Mouse (Mus musculus) midbrain, embryonic 16.5 days (tissue): ENCODE results near the gene Olfr1269. TPM values are rescaled to one million over a fixed set of nuclear protein-coding genes. Genes with fewer than 3 reads are reported as not detected.

Source experiments
- ATAC-seq: fragments of 200-750 bp; cut with Nextera tagmentation; 2 replicates; pipeline ENCODE4 v1.8.0; 2017; ENCODE audit warnings: moderate TSS enrichment
- H3K27ac ChIP-seq: fragments of 300-500 bp; sonication (generic); 2 replicates; pipeline ENCODE4 v1.5.1; 2014; ENCODE audit warnings: mild to moderate bottlenecking, low read length, mixed read lengths
- H3K27me3 ChIP-seq: fragments of 300-500 bp; sonication (generic); 2 replicates; pipeline ENCODE4 v1.6.1; 2014; ENCODE audit warnings: low read depth, low read length, mixed read lengths; ENCODE audit not compliant: control insufficient read depth, insufficient read depth
- H3K36me3 ChIP-seq: fragments of 300-500 bp; sonication (generic); 2 replicates; pipeline ENCODE4 v1.6.1; 2014; ENCODE audit warnings: mild to moderate bottlenecking, low read length, moderate library complexity, mixed read lengths; ENCODE audit not compliant: control insufficient read depth, insufficient read depth
- H3K4me1 ChIP-seq: fragments of 300-500 bp; sonication (generic); 2 replicates; pipeline ENCODE4 v1.6.1; 2014; ENCODE audit warnings: mild to moderate bottlenecking, low read length, mixed read lengths; ENCODE audit not compliant: control insufficient read depth, insufficient read depth
- H3K4me2 ChIP-seq: fragments of 300-500 bp; sonication (generic); 2 replicates; pipeline ENCODE4 v1.6.1; 2014; ENCODE audit warnings: mild to moderate bottlenecking, low read length, mixed read lengths
- H3K4me3 ChIP-seq: fragments of 300-500 bp; sonication (generic); 2 replicates; pipeline ENCODE4 v1.5.1; 2014; ENCODE audit warnings: low read depth, mild to moderate bottlenecking, low read length, moderate library complexity, mixed read lengths
- H3K9ac ChIP-seq: fragments of 300-500 bp; sonication (generic); 2 replicates; pipeline ENCODE4 v1.6.1; 2014; ENCODE audit warnings: low read depth, low read length, mixed read lengths
- H3K9me3 ChIP-seq: fragments of 300-500 bp; sonication (generic); replicated peaks from 2 replicates; pipeline ENCODE4 v1.6.1; 2014; ENCODE audit warnings: mild to moderate bottlenecking, low read length, mixed read lengths; ENCODE audit not compliant: control insufficient read depth, poor library complexity, severe bottlenecking
- WGBS: fragments of 180-500 bp; shearing (Covaris S2); extraction: QIAGEN DNeasy Blood & Tissue Kit; methylation state at CpG from one replicate; pipeline ENCODE4 v1.1.7; 2014; 5-methylcytosine and 5-hydroxymethylcytosine counted together
- polyA plus RNA-seq: library from polyadenylated mRNA; unstranded; fragments of >200 nt; fragmentation: Nextera tagmentation; extraction: Ambion mirVana; gene quantifications from 2 replicates; pipeline ENCODE4 v1.2.1, GENCODE M21; 2015

Olfr1269 gene
- polyA plus RNA-seq: not detected in 2 replicates

DNA sequence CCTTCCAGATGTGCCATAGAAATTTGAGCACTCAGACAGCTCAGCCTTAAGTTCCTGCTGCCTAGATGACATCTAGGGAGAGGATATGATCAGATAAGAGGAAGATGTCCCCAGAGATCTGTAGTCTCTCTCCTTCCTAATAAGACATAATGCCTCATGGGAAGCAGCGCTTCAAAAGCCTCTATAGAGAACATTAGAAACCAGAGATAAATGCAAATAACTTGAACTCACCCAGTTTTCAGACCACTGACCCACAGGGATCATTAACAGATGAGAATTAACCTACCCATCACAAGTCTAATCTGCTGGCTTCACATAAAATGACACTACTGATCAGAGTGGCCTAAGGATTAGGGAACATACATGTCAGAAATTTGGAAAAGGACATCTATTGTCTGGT, at the start of gene Olfr1269:
Olfr1269 (minus strand) TSS at position 101 of the 400 bp plus-strand sequence.
- Histone ChIP-seq H3K4me3 (no peak within 1 kb of the TSS), H3K9ac (no peak within 1 kb of the TSS), H3K4me1 (no peaks in the 10 kb centered on the region), H3K4me2 (no peak within 1 kb of the TSS), H3K36me3 (no peaks in the 10 kb centered on the region), H3K9me3 (no peaks in the 10 kb centered on the region), H3K27ac (no peak within 1 kb of the TSS), H3K27me3 (no peaks in the 10 kb centered on the region)
- ATAC-seq: no peak
- WGBS: 91% methylated on average over 1 of the region's 1 CpGs

DNA sequence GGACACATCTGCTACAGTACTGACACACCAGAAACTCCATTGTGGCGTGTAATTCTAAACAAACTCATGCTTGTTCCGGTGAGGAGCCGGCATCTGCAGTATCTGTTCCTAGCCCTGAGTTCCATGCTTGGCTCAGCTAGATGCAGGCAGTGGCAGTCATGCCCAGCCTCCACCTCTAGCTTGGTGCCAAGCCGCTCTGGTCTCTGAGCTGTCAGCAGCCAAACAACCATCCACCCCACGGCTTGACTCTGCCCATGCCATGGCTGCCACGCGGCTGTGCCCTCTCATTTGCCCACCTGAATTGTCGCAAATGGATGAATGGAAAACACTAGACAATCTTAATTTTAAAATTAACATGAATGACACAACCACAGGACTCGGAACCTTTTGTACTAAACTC, 32.7 kb upstream of the Olfr1269 start:
- no peak for ATAC-seq
- H3K27me3 ChIP-seq: no peaks in the 10 kb centered on the region
- 95% methylated on average over 9 of the region's 9 CpGs for WGBS
- H3K9ac ChIP-seq: no peak overlapping the region
- H3K27ac ChIP-seq: no peak overlapping the region
- no peaks in the 10 kb centered on the region for H3K9me3 ChIP-seq
- no peaks in the 10 kb centered on the region for H3K36me3 ChIP-seq
- H3K4me2 ChIP-seq: no peak overlapping the region
- no peaks in the 10 kb centered on the region for H3K4me1 ChIP-seq
- no peak overlapping the region for H3K4me3 ChIP-seq

GRCm38 (mm10) chr2:90152991-90153390, 31.8 kb upstream of the Olfr1269 start, which contains the start of gene Olfr1270:
TSS of gene Olfr1270 (minus strand) at chr2:90153091.
- Histone ChIP-seq H3K9me3 (no peaks in the 10 kb centered on the region), H3K4me1 (no peaks in the 10 kb centered on the region), H3K36me3 (no peaks in the 10 kb centered on the region), H3K4me3 (no peak within 1 kb of the TSS), H3K4me2 (no peak within 1 kb of the TSS), H3K27ac (no peak within 1 kb of the TSS), H3K27me3 (no peaks in the 10 kb centered on the region), H3K9ac (no peak within 1 kb of the TSS)
- ATAC-seq: no peak
- WGBS: 88% methylated on average over 3 of the region's 3 CpGs

DNA sequence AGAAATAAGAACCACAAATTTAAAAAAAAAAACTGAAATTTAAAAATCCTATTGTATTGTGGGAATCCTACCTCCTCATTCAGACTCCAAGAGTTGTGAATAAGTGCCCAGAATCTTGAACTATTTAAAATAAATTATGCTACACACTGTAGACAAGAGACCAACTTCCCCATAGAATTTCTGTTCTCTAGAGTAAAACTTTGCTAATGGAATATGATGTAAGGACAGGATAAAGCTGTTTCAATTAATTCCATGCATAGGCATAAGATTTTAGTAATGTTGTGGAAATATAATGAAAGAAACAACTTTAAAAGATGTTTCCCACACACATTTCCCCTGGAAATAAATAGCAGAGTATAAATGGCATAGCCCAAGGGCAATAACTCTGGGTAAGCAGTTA, 21.0 kb upstream of the Olfr1269 start, which contains the start of gene Olfr32:
Olfr32 (minus strand) TSS at position 101 of the 400 bp plus-strand sequence.
- H3K27ac ChIP-seq: no peak within 1 kb of the TSS

GRCm38 (mm10) chr2:90070065-90070464, 51.1 kb downstream of the Olfr1269 start:
- 72% methylated on average over 2 of the region's 2 CpGs for WGBS
- Histone ChIP-seq H3K9ac (no peak overlapping the region), H3K4me1 (no peaks in the 10 kb centered on the region), H3K9me3 (no peaks in the 10 kb centered on the region), H3K4me3 (no peak overlapping the region), H3K27me3 (no peaks in the 10 kb centered on the region), H3K36me3 (no peaks in the 10 kb centered on the region), H3K27ac (no peak overlapping the region), H3K4me2 (no peak overlapping the region)
- no peak for ATAC-seq

More for the DNA sequence above, 21.0 kb upstream of the Olfr1269 start, which contains the start of gene Olfr32:
- Histone ChIP-seq H3K9me3 (no peaks in the 10 kb centered on the region), H3K4me2 (no peak within 1 kb of the TSS), H3K9ac (no peak within 1 kb of the TSS), H3K27me3 (no peaks in the 10 kb centered on the region), H3K36me3 (no peaks in the 10 kb centered on the region), H3K4me3 (no peak within 1 kb of the TSS), H3K4me1 (no peaks in the 10 kb centered on the region)
- no peak for ATAC-seq

Other genes with a start within 250 kb of the Olfr1269 start
- not detected in 2 replicates for gene Olfr1257, start 243.0 kb downstream of the Olfr1269 start, polyA plus RNA-seq
- not detected in 2 replicates for gene Olfr1258, start 194.1 kb downstream of the Olfr1269 start, polyA plus RNA-seq
- gene Olfr1259, start 172.7 kb downstream of the Olfr1269 start, polyA plus RNA-seq: not detected in 2 replicates
- gene Olfr1260, start 147.1 kb downstream of the Olfr1269 start, polyA plus RNA-seq: not detected in 2 replicates
- not detected in 2 replicates for gene Olfr1261, start 130.2 kb downstream of the Olfr1269 start, polyA plus RNA-seq
- not detected in 2 replicates for gene Olfr1262, start 121.3 kb downstream of the Olfr1269 start, polyA plus RNA-seq
- gene Olfr1263, start 109.3 kb downstream of the Olfr1269 start, polyA plus RNA-seq: not detected in 2 replicates
- not detected in 2 replicates for gene Olfr1264, start 95.8 kb downstream of the Olfr1269 start, polyA plus RNA-seq
- not detected in 2 replicates for gene Olfr1265, start 86.1 kb downstream of the Olfr1269 start, polyA plus RNA-seq
- gene Olfr140, start 57.8 kb downstream of the Olfr1269 start, polyA plus RNA-seq: not detected in 2 replicates
- not detected in 2 replicates for gene Olfr32, start 20.9 kb upstream of the Olfr1269 start, polyA plus RNA-seq
- not detected in 2 replicates for gene Olfr1270, start 31.7 kb upstream of the Olfr1269 start, polyA plus RNA-seq
- not detected in 2 replicates for gene Olfr1506, start 103.1 kb upstream of the Olfr1269 start, polyA plus RNA-seq
- gene Olfr142, start 136.2 kb upstream of the Olfr1269 start, polyA plus RNA-seq: not detected in 2 replicates
- gene Olfr1271, start 149.6 kb upstream of the Olfr1269 start, polyA plus RNA-seq: not detected in 2 replicates
- not detected in 2 replicates for gene Olfr1272, start 171.4 kb upstream of the Olfr1269 start, polyA plus RNA-seq
- 0.08 TPM in 1 of 2 replicates, not detected in the other for gene Gm13769, start 200.8 kb upstream of the Olfr1269 start, polyA plus RNA-seq